Mouse (Mus musculus) kidney, postnatal 36 days (tissue): Measurements from ENCODE around the gene Pnpla6.
"Not testable (repeated sequence)": the region's sequence is repeated elsewhere in the genome, so short reads cannot be mapped to it uniquely, and the experiment has no call there.

ENCODE experiments used
- DNase-seq, 2 experiments: peaks; one replicate each; pipeline ENCODE4 v3.0.0; 2021 to 2022; ENCODE audit warnings: mixed read lengths in 2 of 2

Gene Pnpla6

GRCm38 (mm10) chr8:3576211-3576960 is 61.2 kb downstream of the Pnpla6 start:
- no peak for DNase-seq

DNA sequence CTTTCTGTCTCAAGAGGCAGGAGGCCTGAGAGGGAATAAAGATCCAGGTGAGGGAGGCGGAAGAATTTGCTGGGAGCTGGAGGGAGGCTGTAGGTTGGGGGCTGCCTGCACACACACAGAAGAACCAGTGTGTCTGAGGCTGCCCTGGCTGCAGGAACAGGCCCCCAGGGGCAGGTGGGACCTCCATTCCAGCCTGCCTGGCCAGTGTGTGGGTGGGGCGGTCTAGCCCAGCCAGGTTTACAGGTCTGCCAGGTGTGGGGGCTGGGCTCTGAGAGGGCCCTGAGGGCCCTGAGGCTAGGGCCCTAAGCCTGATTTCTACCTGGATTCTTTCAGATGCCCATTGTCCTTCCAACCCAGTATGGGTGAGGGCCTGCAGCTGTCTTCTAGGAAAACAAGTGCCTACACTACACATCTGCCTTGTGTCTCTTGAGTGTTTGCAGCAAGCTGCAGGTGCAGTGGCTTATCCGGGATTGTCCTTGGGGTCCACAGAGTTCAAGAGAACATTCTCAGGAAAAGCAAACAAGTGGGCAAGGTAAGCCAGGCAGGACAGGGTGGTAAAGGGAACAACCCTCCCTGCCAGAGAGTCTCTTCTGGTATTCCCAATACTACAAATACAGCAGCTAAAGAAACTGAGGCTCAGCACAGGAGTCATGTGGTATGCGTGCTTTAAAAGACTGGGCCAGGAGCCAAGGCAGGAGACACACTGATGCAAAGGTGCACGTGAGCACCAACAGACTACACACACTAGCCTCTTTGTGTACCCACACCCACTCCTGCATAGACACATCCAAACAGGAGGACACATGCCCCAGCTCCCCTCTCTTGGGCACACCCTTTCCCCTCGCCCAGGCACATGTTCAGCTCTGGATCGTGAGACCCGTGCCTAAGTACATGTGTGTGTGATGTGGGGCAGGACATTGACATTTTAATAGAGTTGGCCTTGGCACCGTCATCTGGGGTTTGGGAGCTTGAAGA is 64.5 kb downstream of the Pnpla6 start:
- DNase-seq = no peak

DNA sequence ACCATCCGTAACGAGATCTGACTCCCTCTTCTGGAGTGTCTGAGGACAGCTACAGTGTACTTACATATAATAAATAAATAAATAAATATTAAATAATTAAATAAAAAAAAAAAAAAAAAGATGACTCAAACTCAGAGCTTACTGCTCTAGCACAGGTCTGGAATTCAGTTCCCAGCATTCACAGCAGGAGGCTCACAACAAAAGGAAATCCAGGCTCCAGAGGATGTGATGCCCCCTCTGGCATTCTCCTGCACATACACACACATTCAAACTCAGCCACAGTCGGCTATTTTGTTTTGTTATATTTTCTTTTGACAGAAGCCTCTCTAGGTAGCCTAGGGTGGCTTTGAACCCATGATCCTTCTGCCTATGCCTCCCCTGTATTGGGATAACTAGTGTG is 66.8 kb downstream of the Pnpla6 start:
- not testable (repeated sequence) for DNase-seq

DNA sequence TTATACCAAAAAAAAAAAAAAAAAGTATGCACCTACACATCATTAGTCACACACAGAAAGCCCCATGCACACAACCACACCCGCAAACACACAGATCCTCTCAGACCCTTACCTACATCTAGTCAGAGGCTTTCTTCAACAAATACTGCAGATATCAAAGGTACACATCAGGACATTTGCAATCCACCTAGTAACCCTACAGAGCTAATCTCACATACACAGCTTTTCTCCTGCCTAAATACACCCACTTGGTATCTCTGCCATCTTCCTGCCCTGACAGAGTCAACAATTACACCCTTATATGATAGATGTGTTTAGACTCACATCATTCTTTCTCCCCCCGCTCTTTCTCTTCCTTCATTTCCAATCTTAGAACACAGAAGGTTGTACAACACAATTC is 71.3 kb downstream of the Pnpla6 start:
- DNase-seq = no peak

DNA sequence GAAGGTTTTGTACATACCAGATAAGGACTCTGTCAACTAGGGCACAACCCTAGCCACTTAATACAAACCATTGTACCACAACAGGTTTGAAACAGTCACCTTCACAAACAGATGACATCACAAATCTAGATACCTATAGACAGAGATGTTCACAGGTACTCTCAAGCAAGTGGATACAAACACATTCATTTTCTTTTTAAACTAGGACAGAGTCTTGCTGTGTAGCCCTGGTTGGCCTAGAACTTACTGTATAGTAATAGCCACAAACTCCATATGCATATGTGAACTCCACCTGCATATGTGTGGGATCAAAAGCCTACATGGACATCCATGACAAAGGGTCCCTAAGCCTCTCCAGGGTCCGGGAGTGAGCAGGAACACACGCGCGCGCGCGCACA is 71.8 kb downstream of the Pnpla6 start, which contains the start of gene Camsap3:
TSS of gene Camsap3 (plus strand) at position 301 of the 398 bp plus-strand sequence.
- DNase-seq = no peak

DNA sequence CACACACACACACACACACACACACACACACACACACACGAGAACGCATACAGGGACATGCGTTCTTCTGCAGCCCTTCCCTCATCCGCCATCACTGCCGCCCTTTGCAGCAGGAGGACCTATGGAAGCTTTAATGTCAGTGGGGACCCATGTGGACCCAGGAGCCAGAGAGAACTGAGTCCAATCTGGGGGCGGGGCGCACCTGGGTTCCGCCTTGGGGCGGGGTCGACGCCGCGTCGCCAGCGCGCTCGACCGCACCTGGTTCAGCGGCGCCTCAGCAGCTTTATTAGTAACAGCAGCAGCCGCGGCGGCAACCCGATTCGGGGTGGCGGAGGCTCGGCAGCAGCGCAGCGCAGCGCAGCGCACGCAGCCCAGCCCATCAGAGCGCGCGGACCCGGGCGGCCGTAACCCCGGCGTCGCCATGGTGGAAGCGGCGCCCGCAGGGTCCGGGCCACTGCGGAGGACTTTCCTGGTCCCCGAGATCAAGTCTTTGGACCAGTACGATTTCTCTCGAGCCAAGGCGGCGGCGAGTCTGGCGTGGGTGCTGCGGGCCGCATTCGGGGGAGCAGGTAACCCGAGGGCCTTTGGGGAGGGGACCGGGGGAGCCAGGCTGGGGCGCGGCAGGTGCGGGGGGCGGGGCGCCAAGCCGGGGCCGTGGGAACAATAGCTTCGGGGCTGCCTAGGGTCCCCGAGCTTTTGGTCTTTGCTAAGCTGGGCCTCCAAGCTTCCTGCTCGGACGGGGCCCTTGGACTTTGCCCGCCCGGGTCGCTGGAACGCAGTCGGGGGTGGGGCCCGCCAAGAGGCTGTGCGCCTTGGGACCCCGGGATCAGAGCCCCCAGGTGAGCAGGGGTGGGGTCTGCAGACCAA is 72.4 kb downstream of the Pnpla6 start:
- peak; percentile 84 to 92 for DNase-seq

GRCm38 (mm10) chr8:3588258-3588633 is 73.1 kb downstream of the Pnpla6 start:
- peak in 1 of 2 experiments; percentile 27 for DNase-seq

GRCm38 (mm10) chr8:3593470-3593869 is 78.3 kb downstream of the Pnpla6 start:
- peak; percentile 20 to 68 for DNase-seq
